Mouse (Mus musculus): ENCODE data around the gene Gtf2f2. TPM values are rescaled to one million over a fixed set of nuclear protein-coding genes. Genes with fewer than 3 reads are reported as not detected.
A peak's percentile ranks its signal among the peaks of the same experiment; 100 is the strongest.

The Gtf2f2 gene
- polyA plus RNA-seq, 1 experiment from 2014 or later: 25.4 TPM

DNA sequence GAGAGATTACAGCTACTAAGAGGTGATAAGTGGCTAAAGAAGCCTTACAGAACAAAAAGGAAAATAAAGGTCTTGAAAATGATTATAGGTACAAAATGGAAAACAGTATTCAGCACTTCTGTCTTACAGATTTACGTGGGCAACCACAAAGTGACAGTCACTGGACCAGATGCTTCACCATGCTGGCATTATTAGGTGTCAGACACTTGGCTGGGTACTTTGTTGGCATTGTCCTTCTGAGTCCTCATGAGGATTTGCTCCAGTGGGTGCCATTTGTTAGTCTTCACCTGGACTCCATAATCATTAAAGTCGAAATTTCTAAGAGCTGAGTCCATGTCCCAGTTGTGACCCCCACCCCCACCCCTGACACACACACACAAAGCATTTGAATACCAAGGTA lies 3.7 kb upstream of the Gtf2f2 start:
- 0 out of 2 replicates have a peak, but pooled peaks cover 5% of the 10 kb centered on the region for H3K9me3 ChIP-seq (ENCODE audit: control insufficient read depth, low read length)
- peaks cover 0 to 11% of the 10 kb centered on the region in 2 experiments; a peak in 3 of 4 replicates for H3K4me1 ChIP-seq (ENCODE audit: control insufficient read depth in 2 of 2, insufficient read depth in 2 of 2, low read length in 2 of 2)
- H3K4me2 ChIP-seq (ENCODE audit: low read length): no peak overlapping the region
- H3K9ac ChIP-seq (ENCODE audit: low read length): no peak overlapping the region
- H3K27me3 ChIP-seq (ENCODE audit: control insufficient read depth, insufficient read depth, low read length): no peaks in the 10 kb centered on the region
- no peaks in the 10 kb centered on the region for H3K36me3 ChIP-seq (ENCODE audit: control insufficient read depth, insufficient read depth, low read length)
- ATAC-seq (ENCODE audit: insufficient number of reproducible peaks, insufficient read depth, low FRiP score, low read depth): no peak
- no peak overlapping the region for H3K27ac ChIP-seq (replicated peaks in 1 of 2; ENCODE audit: control insufficient read depth in 1 of 2, insufficient read depth in 1 of 2, low read depth in 2 of 2, low read length in 2 of 2)
- 41% methylated on average over 2 of the region's 2 CpGs for WGBS
- H3K4me3 ChIP-seq (ENCODE audit: control insufficient read depth in 1 of 2, insufficient read depth in 1 of 2, low read depth in 1 of 2, low read length in 2 of 2): no peak overlapping the region

DNA sequence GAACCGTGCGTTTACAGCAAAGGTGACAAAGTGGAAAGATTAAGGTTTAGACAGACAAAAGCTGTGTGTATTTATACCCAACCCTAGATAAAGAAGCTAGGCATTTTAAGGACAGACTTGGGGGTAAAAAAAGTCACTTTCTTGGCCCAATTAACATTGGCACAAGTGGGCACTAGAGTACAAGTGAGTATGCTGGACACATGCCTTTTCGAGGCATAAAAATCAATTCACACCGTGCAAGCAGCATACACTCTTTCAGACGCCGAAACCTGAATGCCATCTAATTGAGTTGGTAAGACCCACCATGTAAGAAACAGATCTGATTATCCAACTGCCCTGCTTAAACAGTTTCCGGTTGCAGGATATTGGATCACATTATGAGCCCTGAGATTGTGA lies 395 bp upstream of the Gtf2f2 start:
- 0 out of 2 replicates have a peak, but pooled peaks cover 3% of the 10 kb centered on the region for H3K36me3 ChIP-seq (ENCODE audit: control insufficient read depth, insufficient read depth, low read length)
- 34% methylated on average over 7 of the region's 7 CpGs for WGBS
- H3K4me2 ChIP-seq (ENCODE audit: low read length): peak overlapping the region; percentile 86
- H3K4me3 ChIP-seq (ENCODE audit: control insufficient read depth in 1 of 2, insufficient read depth in 1 of 2, low read depth in 1 of 2, low read length in 2 of 2): peak overlapping the region; percentile 95 to 98
- ATAC-seq (ENCODE audit: insufficient number of reproducible peaks, insufficient read depth, low FRiP score, low read depth): no peak
- peak overlapping the region; percentile 89; the same call in 1 of the 2 replicates for H3K9ac ChIP-seq (ENCODE audit: low read length)
- peaks cover 0 to 15% of the 10 kb centered on the region in 2 experiments; a peak in 3 of 4 replicates for H3K4me1 ChIP-seq (ENCODE audit: control insufficient read depth in 2 of 2, insufficient read depth in 2 of 2, low read length in 2 of 2)
- H3K9me3 ChIP-seq (ENCODE audit: control insufficient read depth, low read length): no peaks in the 10 kb centered on the region
- no peak overlapping the region for H3K27ac ChIP-seq (replicated peaks in 1 of 2; ENCODE audit: control insufficient read depth in 1 of 2, insufficient read depth in 1 of 2, low read depth in 2 of 2, low read length in 2 of 2)
- no peaks in the 10 kb centered on the region for H3K27me3 ChIP-seq (ENCODE audit: control insufficient read depth, insufficient read depth, low read length)

DNA sequence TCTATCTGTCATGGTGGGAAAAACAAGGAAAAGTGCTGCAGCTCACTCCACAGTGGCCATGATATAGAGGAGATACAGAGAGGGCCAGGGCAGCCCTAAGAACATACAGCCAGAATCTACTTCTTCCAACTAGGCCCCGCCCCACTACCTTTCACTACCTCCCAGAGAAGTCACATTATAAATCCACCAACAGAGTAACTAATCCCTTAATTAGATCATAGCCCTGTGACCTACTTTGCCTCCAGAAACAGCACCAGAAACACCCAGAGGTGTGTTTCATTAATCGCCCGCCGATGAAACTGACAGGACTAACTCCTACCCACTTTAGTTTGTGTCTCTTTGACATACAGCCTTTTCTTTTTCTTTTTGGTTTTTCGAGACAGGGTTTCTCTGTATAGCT lies 1.5 kb downstream of the Gtf2f2 start:
- Histone ChIP-seq H3K4me1 (ENCODE audit: control insufficient read depth in 2 of 2, insufficient read depth in 2 of 2, low read length in 2 of 2) (peaks cover 0 to 15% of the 10 kb centered on the region in 2 experiments; a peak in 3 of 4 replicates), H3K9ac (ENCODE audit: low read length) (peak overlapping the region; percentile 89; the same call in 1 of the 2 replicates), H3K27ac (replicated peaks in 1 of 2; ENCODE audit: control insufficient read depth in 1 of 2, insufficient read depth in 1 of 2, low read depth in 2 of 2, low read length in 2 of 2) (no peak overlapping the region), H3K4me2 (ENCODE audit: low read length) (peak overlapping the region; percentile 86), H3K4me3 (ENCODE audit: control insufficient read depth in 1 of 2, insufficient read depth in 1 of 2, low read depth in 1 of 2, low read length in 2 of 2) (peak overlapping the region in 1 of 2 experiments; percentile 95; a peak in 1 of 4 replicates), H3K27me3 (ENCODE audit: control insufficient read depth, insufficient read depth, low read length) (no peaks in the 10 kb centered on the region), H3K9me3 (ENCODE audit: control insufficient read depth, low read length) (no peaks in the 10 kb centered on the region), H3K36me3 (ENCODE audit: control insufficient read depth, insufficient read depth, low read length) (0 out of 2 replicates have a peak, but pooled peaks cover 3% of the 10 kb centered on the region)
- no peak for ATAC-seq (ENCODE audit: insufficient number of reproducible peaks, insufficient read depth, low FRiP score, low read depth)
- 84% methylated on average over 5 of the region's 5 CpGs for WGBS

DNA sequence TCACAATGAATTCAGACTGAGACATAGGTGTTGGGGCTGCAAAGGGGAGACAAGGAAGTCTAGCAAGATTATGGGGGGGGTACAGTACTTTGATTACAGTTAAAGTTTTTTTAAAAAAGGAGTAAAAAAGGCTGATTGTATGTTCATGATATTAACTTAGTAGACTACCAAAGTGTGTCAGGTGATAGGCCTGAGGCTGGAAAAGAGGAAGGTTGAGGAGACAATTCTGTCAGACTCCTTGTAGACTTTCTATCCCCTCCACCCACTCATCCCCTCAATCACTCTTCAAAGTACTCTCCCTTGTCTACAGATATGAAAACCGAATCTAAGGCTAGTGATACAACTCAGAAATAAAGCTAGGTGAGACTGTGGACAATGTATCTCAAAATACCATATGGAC lies 2.5 kb downstream of the Gtf2f2 start:
- H3K4me1 ChIP-seq (ENCODE audit: control insufficient read depth in 2 of 2, insufficient read depth in 2 of 2, low read length in 2 of 2): peaks cover 0 to 15% of the 10 kb centered on the region in 2 experiments; a peak in 3 of 4 replicates
- H3K4me3 ChIP-seq (ENCODE audit: control insufficient read depth in 1 of 2, insufficient read depth in 1 of 2, low read depth in 1 of 2, low read length in 2 of 2): no peak overlapping the region
- no peaks in the 10 kb centered on the region for H3K27me3 ChIP-seq (ENCODE audit: control insufficient read depth, insufficient read depth, low read length)
- H3K9ac ChIP-seq (ENCODE audit: low read length): no peak overlapping the region
- WGBS: 76% methylated on average over 1 of the region's 1 CpGs
- no peak for ATAC-seq (ENCODE audit: insufficient number of reproducible peaks, insufficient read depth, low FRiP score, low read depth)
- no peaks in the 10 kb centered on the region for H3K9me3 ChIP-seq (ENCODE audit: control insufficient read depth, low read length)
- H3K4me2 ChIP-seq (ENCODE audit: low read length): no peak overlapping the region
- H3K36me3 ChIP-seq (ENCODE audit: control insufficient read depth, insufficient read depth, low read length): 0 out of 2 replicates have a peak, but pooled peaks cover 3% of the 10 kb centered on the region
- H3K27ac ChIP-seq (replicated peaks in 1 of 2; ENCODE audit: control insufficient read depth in 1 of 2, insufficient read depth in 1 of 2, low read depth in 2 of 2, low read length in 2 of 2): no peak overlapping the region

DNA sequence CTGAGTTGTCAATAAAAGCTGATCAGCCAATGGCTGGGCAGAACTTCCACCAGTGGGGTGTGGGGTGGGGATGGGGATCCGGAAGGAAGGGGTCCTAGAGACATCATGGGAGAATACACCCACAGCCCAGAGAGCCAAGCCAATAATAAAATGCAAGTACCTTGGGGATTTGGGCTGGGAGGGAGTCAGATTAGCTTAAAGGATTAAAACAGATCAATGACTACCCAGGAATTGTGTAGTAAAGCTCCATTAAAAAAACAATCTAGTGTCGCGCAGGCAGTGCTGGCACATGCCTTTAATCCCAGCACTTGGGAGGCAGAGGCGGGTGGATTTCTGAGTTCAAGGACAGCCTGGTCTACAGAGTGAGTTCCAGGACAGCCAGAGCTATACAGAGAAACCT lies 5.7 kb downstream of the Gtf2f2 start:
- no peak overlapping the region for H3K27ac ChIP-seq (replicated peaks in 1 of 2; ENCODE audit: control insufficient read depth in 1 of 2, insufficient read depth in 1 of 2, low read depth in 2 of 2, low read length in 2 of 2)
- WGBS: 93% methylated on average over 4 of the region's 4 CpGs
- no peak overlapping the region for H3K9ac ChIP-seq (ENCODE audit: low read length)
- H3K36me3 ChIP-seq (ENCODE audit: control insufficient read depth, insufficient read depth, low read length): 0 out of 2 replicates have a peak, but pooled peaks cover 3% of the 10 kb centered on the region
- no peaks in the 10 kb centered on the region for H3K27me3 ChIP-seq (ENCODE audit: control insufficient read depth, insufficient read depth, low read length)
- H3K4me1 ChIP-seq (ENCODE audit: control insufficient read depth in 2 of 2, insufficient read depth in 2 of 2, low read length in 2 of 2): peaks cover 0 to 10% of the 10 kb centered on the region in 2 experiments; a peak in 3 of 4 replicates
- ATAC-seq (ENCODE audit: insufficient number of reproducible peaks, insufficient read depth, low FRiP score, low read depth): no peak
- H3K4me2 ChIP-seq (ENCODE audit: low read length): no peak overlapping the region
- no peaks in the 10 kb centered on the region for H3K9me3 ChIP-seq (ENCODE audit: control insufficient read depth, low read length)
- H3K4me3 ChIP-seq (ENCODE audit: control insufficient read depth in 1 of 2, insufficient read depth in 1 of 2, low read depth in 1 of 2, low read length in 2 of 2): no peak overlapping the region

DNA sequence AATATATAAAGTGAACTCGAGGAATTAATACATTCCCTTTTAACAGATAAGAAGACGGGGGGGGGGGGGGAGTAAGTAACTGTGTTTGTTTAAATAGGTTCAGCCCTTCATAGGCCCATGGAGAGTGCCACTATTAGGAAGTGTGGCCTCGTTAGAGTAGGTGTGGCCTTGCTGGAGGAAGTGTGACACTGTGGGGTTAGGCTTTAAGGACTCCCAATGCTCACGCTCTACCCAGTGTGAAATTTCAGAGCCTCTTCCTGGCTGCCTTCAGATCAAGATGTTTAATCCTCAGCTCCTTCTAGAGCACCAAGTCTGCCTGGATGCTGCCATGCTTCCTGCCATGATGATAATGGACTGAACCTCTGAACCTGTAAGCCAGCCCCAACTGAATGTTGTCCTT lies 8.9 kb downstream of the Gtf2f2 start:
- ATAC-seq (ENCODE audit: insufficient number of reproducible peaks, insufficient read depth, low FRiP score, low read depth): no peak
- no peaks in the 10 kb centered on the region for H3K36me3 ChIP-seq (ENCODE audit: control insufficient read depth, insufficient read depth, low read length)
- no peak overlapping the region for H3K4me2 ChIP-seq (ENCODE audit: low read length)
- H3K4me1 ChIP-seq (ENCODE audit: control insufficient read depth in 2 of 2, insufficient read depth in 2 of 2, low read length in 2 of 2): no peaks in the 10 kb centered on the region
- H3K9ac ChIP-seq (ENCODE audit: low read length): no peak overlapping the region
- WGBS: 71% methylated on average over 4 of the region's 4 CpGs
- H3K9me3 ChIP-seq (ENCODE audit: control insufficient read depth, low read length): no peaks in the 10 kb centered on the region
- H3K27me3 ChIP-seq (ENCODE audit: control insufficient read depth, insufficient read depth, low read length): no peaks in the 10 kb centered on the region
- no peak overlapping the region for H3K4me3 ChIP-seq (ENCODE audit: control insufficient read depth in 1 of 2, insufficient read depth in 1 of 2, low read depth in 1 of 2, low read length in 2 of 2)
- no peak overlapping the region for H3K27ac ChIP-seq (replicated peaks in 1 of 2; ENCODE audit: control insufficient read depth in 1 of 2, insufficient read depth in 1 of 2, low read depth in 2 of 2, low read length in 2 of 2)

DNA sequence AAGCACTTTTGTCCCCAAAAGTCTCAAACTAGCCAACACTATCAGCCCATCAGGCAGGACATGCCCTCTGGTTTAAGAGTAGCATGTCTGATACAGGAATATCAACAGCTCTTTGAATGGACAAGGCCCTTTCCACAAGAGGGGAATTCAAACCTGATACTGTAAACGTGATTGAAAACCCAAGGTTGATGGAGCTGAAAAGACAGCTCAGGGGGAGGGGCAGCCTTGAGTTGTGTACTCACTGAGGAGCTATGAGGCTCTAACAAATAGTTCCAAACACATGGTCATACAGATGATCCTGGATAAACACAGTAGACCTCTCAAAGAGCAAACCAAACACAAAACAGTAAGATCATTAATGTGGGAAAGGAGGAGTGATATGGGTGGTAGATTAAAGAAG lies 12.6 kb downstream of the Gtf2f2 start:
- Histone ChIP-seq H3K4me3 (ENCODE audit: control insufficient read depth in 1 of 2, insufficient read depth in 1 of 2, low read depth in 1 of 2, low read length in 2 of 2) (no peak overlapping the region), H3K9ac (ENCODE audit: low read length) (no peak overlapping the region), H3K27me3 (ENCODE audit: control insufficient read depth, insufficient read depth, low read length) (no peaks in the 10 kb centered on the region), H3K9me3 (ENCODE audit: control insufficient read depth, low read length) (no peaks in the 10 kb centered on the region), H3K4me2 (ENCODE audit: low read length) (no peak overlapping the region), H3K4me1 (ENCODE audit: control insufficient read depth in 2 of 2, insufficient read depth in 2 of 2, low read length in 2 of 2) (no peaks in the 10 kb centered on the region), H3K36me3 (ENCODE audit: control insufficient read depth, insufficient read depth, low read length) (peaks cover 11% of the 10 kb centered on the region; the same call in 1 of the 2 replicates), H3K27ac (replicated peaks in 1 of 2; ENCODE audit: control insufficient read depth in 1 of 2, insufficient read depth in 1 of 2, low read depth in 2 of 2, low read length in 2 of 2) (no peak overlapping the region)
- ATAC-seq (ENCODE audit: insufficient number of reproducible peaks, insufficient read depth, low FRiP score, low read depth): no peak
- WGBS: 53% methylated on average over 1 of the region's 1 CpGs

DNA sequence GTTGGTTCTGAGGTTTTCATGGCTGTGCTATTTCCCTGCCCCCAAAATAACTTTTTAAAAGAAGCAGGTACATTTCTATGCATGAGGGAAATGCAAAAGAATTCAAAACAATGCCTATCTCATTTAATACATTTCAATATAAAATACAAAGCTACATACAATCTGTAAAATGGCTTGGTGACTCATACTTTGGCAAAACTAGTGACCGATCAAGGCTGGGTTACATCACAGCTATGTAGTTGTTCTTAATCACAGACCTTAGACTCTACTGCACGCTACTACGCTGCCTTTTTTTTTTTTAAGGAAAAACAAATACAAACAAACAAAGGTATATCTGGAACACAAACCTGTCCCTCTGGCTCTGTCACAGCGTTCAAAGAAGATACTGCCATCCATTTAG lies 18.3 kb downstream of the Gtf2f2 start:
- H3K4me1 ChIP-seq (ENCODE audit: control insufficient read depth in 2 of 2, insufficient read depth in 2 of 2, low read length in 2 of 2): no peaks in the 10 kb centered on the region
- H3K27ac ChIP-seq (replicated peaks in 1 of 2; ENCODE audit: control insufficient read depth in 1 of 2, insufficient read depth in 1 of 2, low read depth in 2 of 2, low read length in 2 of 2): no peak overlapping the region
- WGBS: 85% methylated on average over 4 of the region's 4 CpGs
- no peaks in the 10 kb centered on the region for H3K27me3 ChIP-seq (ENCODE audit: control insufficient read depth, insufficient read depth, low read length)
- H3K4me3 ChIP-seq (ENCODE audit: control insufficient read depth in 1 of 2, insufficient read depth in 1 of 2, low read depth in 1 of 2, low read length in 2 of 2): no peak overlapping the region
- H3K9me3 ChIP-seq (ENCODE audit: control insufficient read depth, low read length): no peaks in the 10 kb centered on the region
- H3K9ac ChIP-seq (ENCODE audit: low read length): no peak overlapping the region
- peaks cover 11% of the 10 kb centered on the region; the same call in 1 of the 2 replicates for H3K36me3 ChIP-seq (ENCODE audit: control insufficient read depth, insufficient read depth, low read length)
- no peak overlapping the region for H3K4me2 ChIP-seq (ENCODE audit: low read length)
- no peak for ATAC-seq (ENCODE audit: insufficient number of reproducible peaks, insufficient read depth, low FRiP score, low read depth)

Measured in heart, embryonic 14.5 days (tissue).